Mouse (Mus musculus) embryonic facial prominence, embryonic 12.5 days (tissue): Measurements from ENCODE around the gene Sh3bp1. TPM values are rescaled to one million over a fixed set of nuclear protein-coding genes. Genes with fewer than 3 reads are reported as not detected.
A peak's percentile ranks its signal among the peaks of the same experiment; 100 is the strongest.

Experiments
- ATAC-seq: fragments of 200-750 bp; cut with Nextera tagmentation; 2 replicates; pipeline ENCODE4 v1.8.0; 2017; ENCODE audit not compliant: insufficient number of reproducible peaks, insufficient read depth, low FRiP score, low TSS enrichment
- H3K27ac ChIP-seq: fragments of 300-500 bp; sonication (generic); 2 replicates; pipeline ENCODE4 v1.5.1; 2016; ENCODE audit warnings: mild to moderate bottlenecking
- H3K27me3 ChIP-seq: fragments of 300-500 bp; sonication (generic); 2 replicates; pipeline ENCODE4 v1.6.1; 2016; ENCODE audit warnings: mild to moderate bottlenecking, moderate library complexity
- H3K36me3 ChIP-seq: fragments of 300-500 bp; sonication (generic); 2 replicates; pipeline ENCODE4 v1.6.1; 2016; ENCODE audit warnings: mild to moderate bottlenecking
- H3K4me1 ChIP-seq: fragments of 300-500 bp; sonication (generic); 2 replicates; pipeline ENCODE4 v1.6.1; 2016
- H3K4me2 ChIP-seq: fragments of 300-500 bp; sonication (generic); replicated peaks from 2 replicates; pipeline ENCODE4 v1.6.1; 2016; ENCODE audit warnings: mild to moderate bottlenecking, moderate library complexity
- H3K4me3 ChIP-seq: fragments of 300-500 bp; sonication (generic); 2 replicates; pipeline ENCODE4 v1.5.1; 2016; ENCODE audit warnings: mild to moderate bottlenecking
- H3K9ac ChIP-seq: fragments of 300-500 bp; sonication (generic); 2 replicates; pipeline ENCODE4 v1.6.1; 2016; ENCODE audit warnings: mild to moderate bottlenecking, moderate library complexity
- H3K9me3 ChIP-seq: fragments of 300-500 bp; sonication (generic); 2 replicates; pipeline ENCODE4 v1.6.1; 2016; ENCODE audit warnings: mild to moderate bottlenecking, moderate library complexity
- WGBS: fragments of 180-500 bp; shearing (Covaris S2); methylation state at CpG from one replicate; pipeline ENCODE4 v1.1.7; 2016; 5-methylcytosine and 5-hydroxymethylcytosine counted together
- polyA plus RNA-seq: library from polyadenylated mRNA; unstranded; fragments of >200 nt; fragmentation: Nextera tagmentation; extraction: Ambion mirVana; gene quantifications from 2 replicates; pipeline ENCODE4 v1.2.1, GENCODE M21; 2016

Gene Sh3bp1
- 39.4 and 42.2 TPM in 2 replicates for polyA plus RNA-seq

- ATAC-seq: 0 out of 2 replicates have a peak, but pooled peaks have one; percentile 16
- Histone ChIP-seq H3K27me3 (no peaks in the 10 kb centered on the region), H3K9me3 (no peaks in the 10 kb centered on the region), H3K36me3 (peaks cover 25% of the 10 kb centered on the region), H3K9ac (peak within 1 kb of the TSS; percentile 80), H3K4me3 (peak within 1 kb of the TSS; percentile 75), H3K4me2 (peak within 1 kb of the TSS; percentile 81), H3K4me1 (peaks cover 28% of the 10 kb centered on the region), H3K27ac (peak within 1 kb of the TSS; percentile 78)
- under 1% methylated on average over 46 of the region's 47 CpGs for WGBS
Observed at GRCm38 (mm10) chr15:78899740-78900584, at the start of gene Sh3bp1. Sh3bp1 (plus strand) TSS chr15:78899768.

- Histone ChIP-seq H3K27ac (no peak overlapping the region), H3K4me2 (no peak overlapping the region), H3K9ac (no peak overlapping the region), H3K9me3 (no peaks in the 10 kb centered on the region), H3K4me3 (no peak overlapping the region), H3K36me3 (no peaks in the 10 kb centered on the region), H3K4me1 (peaks cover 9% of the 10 kb centered on the region), H3K27me3 (no peaks in the 10 kb centered on the region)
- WGBS: 60% methylated on average over 15 of the region's 15 CpGs
- ATAC-seq: no peak
Observed at GRCm38 (mm10) chr15:78850059-78850824, 49.3 kb upstream of the Sh3bp1 start.

GRCm38 (mm10) chr15:78850944-78851343 lies 48.6 kb upstream of the Sh3bp1 start:
- Histone ChIP-seq H3K9ac (no peak overlapping the region), H3K9me3 (no peaks in the 10 kb centered on the region), H3K27me3 (no peaks in the 10 kb centered on the region), H3K4me2 (no peak overlapping the region), H3K4me1 (0 out of 2 replicates have a peak, but pooled peaks cover 4% of the 10 kb centered on the region), H3K27ac (no peak overlapping the region), H3K4me3 (no peak overlapping the region), H3K36me3 (no peaks in the 10 kb centered on the region)
- ATAC-seq: no peak
- 66% methylated on average over 6 of the region's 6 CpGs for WGBS

GRCm38 (mm10) chr15:78851505-78852153 lies 47.9 kb upstream of the Sh3bp1 start:
- Histone ChIP-seq H3K9ac (no peak overlapping the region), H3K36me3 (no peaks in the 10 kb centered on the region), H3K4me2 (no peak overlapping the region), H3K4me1 (0 out of 2 replicates have a peak, but pooled peaks cover 4% of the 10 kb centered on the region), H3K27me3 (no peaks in the 10 kb centered on the region), H3K9me3 (no peaks in the 10 kb centered on the region), H3K27ac (no peak overlapping the region), H3K4me3 (no peak overlapping the region)
- ATAC-seq: peak; percentile 67; the same call in 1 of the 2 replicates
- WGBS: 10% methylated on average over 13 of the region's 13 CpGs

GRCm38 (mm10) chr15:78855303-78855965 lies 44.1 kb upstream of the Sh3bp1 start, which contains the start of gene Lgals2:
Lgals2 (minus strand) TSS chr15:78855529.
- 74% methylated on average over 8 of the region's 8 CpGs for WGBS
- no peak for ATAC-seq
- H3K4me3 ChIP-seq: no peak within 1 kb of the TSS
- H3K36me3 ChIP-seq: no peaks in the 10 kb centered on the region
- no peak within 1 kb of the TSS for H3K27ac ChIP-seq
- no peaks in the 10 kb centered on the region for H3K27me3 ChIP-seq
- no peak within 1 kb of the TSS for H3K4me2 ChIP-seq
- no peaks in the 10 kb centered on the region for H3K9me3 ChIP-seq
- H3K9ac ChIP-seq: no peak within 1 kb of the TSS
- 0 out of 2 replicates have a peak, but pooled peaks cover 4% of the 10 kb centered on the region for H3K4me1 ChIP-seq

GRCm38 (mm10) chr15:78857009-78857408 lies 42.6 kb upstream of the Sh3bp1 start:
- H3K27me3 ChIP-seq: no peaks in the 10 kb centered on the region
- H3K9ac ChIP-seq: no peak overlapping the region
- no peaks in the 10 kb centered on the region for H3K36me3 ChIP-seq
- 82% methylated on average over 7 of the region's 7 CpGs for WGBS
- H3K4me1 ChIP-seq: no peaks in the 10 kb centered on the region
- H3K4me3 ChIP-seq: no peak overlapping the region
- H3K9me3 ChIP-seq: no peaks in the 10 kb centered on the region
- H3K4me2 ChIP-seq: no peak overlapping the region
- H3K27ac ChIP-seq: no peak overlapping the region
- no peak for ATAC-seq

GRCm38 (mm10) chr15:78859311-78859710 lies 40.3 kb upstream of the Sh3bp1 start:
- WGBS: 72% methylated on average over 4 of the region's 4 CpGs
- H3K27ac ChIP-seq: no peak overlapping the region

GRCm38 (mm10) chr15:78859714-78860113 lies 39.9 kb upstream of the Sh3bp1 start:
- Histone ChIP-seq H3K9ac (no peak overlapping the region), H3K27ac (no peak overlapping the region), H3K9me3 (no peaks in the 10 kb centered on the region), H3K4me1 (0 out of 2 replicates have a peak, but pooled peaks cover 3% of the 10 kb centered on the region), H3K27me3 (no peaks in the 10 kb centered on the region), H3K4me3 (no peak overlapping the region), H3K36me3 (no peaks in the 10 kb centered on the region), H3K4me2 (no peak overlapping the region)
- 59% methylated on average over 6 of the region's 6 CpGs for WGBS
- no peak for ATAC-seq

More at GRCm38 (mm10) chr15:78859311-78859710, 40.3 kb upstream of the Sh3bp1 start:
- Histone ChIP-seq H3K4me3 (no peak overlapping the region), H3K9me3 (no peaks in the 10 kb centered on the region), H3K4me2 (no peak overlapping the region), H3K36me3 (no peaks in the 10 kb centered on the region), H3K4me1 (0 out of 2 replicates have a peak, but pooled peaks cover 3% of the 10 kb centered on the region), H3K27me3 (no peaks in the 10 kb centered on the region), H3K9ac (no peak overlapping the region)
- ATAC-seq: no peak

GRCm38 (mm10) chr15:78862280-78862679 lies 37.3 kb upstream of the Sh3bp1 start:
- Histone ChIP-seq H3K27ac (no peak overlapping the region), H3K36me3 (no peaks in the 10 kb centered on the region), H3K4me1 (0 out of 2 replicates have a peak, but pooled peaks cover 3% of the 10 kb centered on the region), H3K4me3 (no peak overlapping the region), H3K9ac (no peak overlapping the region), H3K9me3 (no peaks in the 10 kb centered on the region), H3K4me2 (no peak overlapping the region), H3K27me3 (no peaks in the 10 kb centered on the region)
- WGBS: 86% methylated on average over 5 of the region's 5 CpGs
- no peak for ATAC-seq

GRCm38 (mm10) chr15:78863154-78863553 lies 36.4 kb upstream of the Sh3bp1 start:
- WGBS: 74% methylated on average over 2 of the region's 2 CpGs
- no peak overlapping the region for H3K27ac ChIP-seq
- no peak overlapping the region for H3K4me3 ChIP-seq
- H3K36me3 ChIP-seq: no peaks in the 10 kb centered on the region
- H3K4me1 ChIP-seq: 0 out of 2 replicates have a peak, but pooled peaks cover 3% of the 10 kb centered on the region
- no peak overlapping the region for H3K4me2 ChIP-seq
- H3K27me3 ChIP-seq: no peaks in the 10 kb centered on the region
- ATAC-seq: no peak
- H3K9ac ChIP-seq: no peak overlapping the region
- H3K9me3 ChIP-seq: no peaks in the 10 kb centered on the region

- Histone ChIP-seq H3K4me1 (peaks cover 6% of the 10 kb centered on the region; the same call in 1 of the 2 replicates), H3K4me2 (no peak overlapping the region), H3K27me3 (no peaks in the 10 kb centered on the region), H3K9me3 (no peaks in the 10 kb centered on the region), H3K4me3 (no peak overlapping the region), H3K27ac (no peak overlapping the region), H3K9ac (no peak overlapping the region), H3K36me3 (no peaks in the 10 kb centered on the region)
- WGBS: 38% methylated on average over 13 of the region's 13 CpGs
- no peak for ATAC-seq
Observed at GRCm38 (mm10) chr15:78863852-78864253, 35.7 kb upstream of the Sh3bp1 start.
